Mouse (Mus musculus): ENCODE results near the gene Ptpa. TPM values are rescaled to one million over a fixed set of nuclear protein-coding genes. Genes with fewer than 3 reads are reported as not detected.
"Not testable (repeated sequence)": the region's sequence is repeated elsewhere in the genome, so short reads cannot be mapped to it uniquely, and the experiment has no call there.

Ptpa gene
- total RNA-seq, 2 experiments from 2014 or later, result 122 to 132 TPM

DNA sequence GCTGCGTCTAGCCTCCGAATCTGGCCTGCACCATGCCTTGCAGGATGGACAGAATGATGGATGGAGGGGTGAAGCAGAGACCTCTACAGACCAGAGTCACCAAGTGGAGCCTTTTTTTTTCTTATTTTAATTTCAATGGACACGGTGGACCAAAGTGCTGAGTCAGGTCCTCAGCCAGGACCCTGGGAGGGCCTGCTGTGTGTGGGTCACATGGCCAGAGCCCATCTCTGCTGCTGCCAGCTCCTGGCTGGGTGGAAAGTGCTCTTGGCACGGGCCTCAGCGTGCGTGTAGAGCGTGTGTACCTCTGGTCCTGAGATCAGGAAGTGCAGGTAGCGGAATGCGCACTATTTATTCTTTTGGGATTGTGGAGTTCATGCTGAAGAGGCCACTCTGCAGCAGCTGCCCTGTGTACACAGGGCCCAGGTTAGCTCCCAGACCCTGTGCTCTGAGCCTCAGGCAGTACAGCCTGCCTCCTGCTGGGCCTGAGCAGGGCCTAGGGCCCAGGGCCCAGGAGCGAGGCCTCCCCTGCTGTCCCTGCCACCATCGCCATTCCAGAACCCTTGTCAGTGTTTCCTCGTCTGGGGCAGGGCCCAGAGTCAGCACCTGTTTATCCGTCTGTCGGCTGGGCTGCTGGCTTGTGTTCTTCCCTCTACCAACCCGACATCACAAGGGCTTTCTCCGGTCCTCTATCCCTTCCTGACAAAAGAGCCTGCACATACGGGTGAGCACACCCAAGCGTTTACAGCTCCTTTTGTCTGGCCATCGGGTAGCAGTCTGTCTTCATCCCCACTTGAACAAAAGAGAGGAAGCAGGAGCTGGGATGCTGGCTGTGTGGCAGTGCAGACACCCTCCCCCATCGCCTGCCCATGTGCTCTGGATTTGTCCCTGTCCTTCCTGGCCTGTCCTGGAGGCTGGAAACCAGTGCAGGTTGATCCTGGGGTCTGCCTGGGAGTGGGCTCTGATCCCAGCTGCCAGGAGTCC, 16.4 kb upstream of the Ptpa start:
- no peak for DNase-seq (ENCODE audit: low spot score in 2 of 2)

DNA sequence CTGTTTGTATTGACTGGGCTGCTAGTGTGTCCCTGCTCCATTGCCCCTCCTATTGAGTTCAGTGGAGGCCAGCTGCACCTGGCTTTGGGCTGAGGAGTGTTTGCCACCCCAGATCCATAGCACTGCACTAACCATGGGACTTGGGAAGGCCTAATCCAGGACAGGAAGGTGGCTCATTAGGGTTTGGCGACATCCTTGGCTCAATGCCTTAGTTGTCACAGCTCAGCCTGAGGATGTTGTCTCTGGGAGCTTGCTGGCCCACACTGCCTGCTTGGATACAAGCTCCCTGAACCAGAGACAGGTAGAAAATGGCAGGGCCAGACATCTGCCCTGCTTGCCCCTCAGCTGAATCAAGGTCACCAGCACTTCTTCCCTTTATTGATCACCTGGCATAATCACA, 14.3 kb upstream of the Ptpa start:
- no peak for DNase-seq (ENCODE audit: low spot score in 2 of 2)

DNA sequence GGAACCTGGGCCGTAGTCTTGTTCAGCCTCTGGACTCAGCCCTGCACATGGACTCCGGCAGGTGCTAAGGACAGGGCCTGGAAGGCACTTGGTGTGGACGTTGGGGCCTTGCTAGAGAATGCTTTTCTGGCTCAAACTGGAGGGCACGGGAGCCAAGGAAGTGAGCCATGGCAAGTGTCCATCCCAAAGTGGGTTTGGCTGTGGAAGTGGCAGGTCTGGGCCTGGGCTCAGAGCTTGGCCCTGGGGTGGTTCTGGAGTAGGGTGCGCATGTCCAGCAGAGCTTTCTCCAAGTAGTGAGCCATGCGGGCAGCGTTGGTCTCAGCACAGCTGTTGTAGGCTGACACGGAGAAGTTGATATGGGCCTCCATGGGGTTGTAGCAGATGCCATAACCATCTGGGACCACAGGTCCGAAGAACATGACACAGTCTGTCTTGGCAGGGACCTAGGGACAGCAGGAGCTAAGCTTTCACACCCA, 13.4 kb upstream of the Ptpa start:
- DNase-seq (ENCODE audit: low spot score in 2 of 2), result no peak

DNA sequence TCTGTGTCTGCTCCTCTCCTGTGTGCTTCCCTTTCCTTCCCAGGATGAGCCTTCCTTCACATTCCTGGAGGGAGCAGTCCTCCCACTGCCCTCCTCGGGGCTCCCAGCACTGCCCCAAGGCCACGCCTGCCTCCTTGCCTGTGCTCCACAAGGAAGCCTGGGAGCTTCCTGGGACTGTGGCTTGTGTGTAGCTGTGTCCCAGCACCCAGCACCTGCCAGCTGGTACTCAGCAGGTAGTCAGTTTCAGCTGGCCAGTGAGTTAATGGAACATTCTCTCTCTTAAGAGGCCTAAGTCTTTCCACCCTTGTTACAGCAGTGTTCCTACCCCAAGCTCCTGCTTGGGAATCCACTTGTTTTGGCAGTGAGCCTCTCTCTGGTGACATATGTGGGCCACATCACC, 13.0 kb upstream of the Ptpa start:
- DNase-seq (ENCODE audit: low spot score in 2 of 2), result no peak

DNA sequence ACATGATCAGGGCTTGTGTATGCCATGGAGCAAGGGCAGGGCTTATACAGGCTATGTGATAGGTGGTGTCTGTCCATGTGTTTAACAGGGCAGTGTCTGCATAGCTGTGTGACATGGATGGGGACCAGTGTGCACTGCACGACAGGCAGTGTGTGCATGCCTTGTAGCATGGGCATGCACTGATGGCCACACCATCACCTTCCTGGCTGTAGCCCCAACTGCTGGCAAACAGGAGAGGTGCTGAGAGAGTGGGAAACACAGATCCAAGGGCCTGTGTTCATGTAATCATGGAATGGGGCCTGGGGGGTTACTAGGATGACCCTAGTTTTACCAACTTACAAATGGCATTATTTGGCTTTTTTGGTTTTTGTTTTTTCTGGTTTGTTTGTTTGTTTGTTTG, 12.0 kb upstream of the Ptpa start:
- no peak for DNase-seq (ENCODE audit: low spot score in 2 of 2)

DNA sequence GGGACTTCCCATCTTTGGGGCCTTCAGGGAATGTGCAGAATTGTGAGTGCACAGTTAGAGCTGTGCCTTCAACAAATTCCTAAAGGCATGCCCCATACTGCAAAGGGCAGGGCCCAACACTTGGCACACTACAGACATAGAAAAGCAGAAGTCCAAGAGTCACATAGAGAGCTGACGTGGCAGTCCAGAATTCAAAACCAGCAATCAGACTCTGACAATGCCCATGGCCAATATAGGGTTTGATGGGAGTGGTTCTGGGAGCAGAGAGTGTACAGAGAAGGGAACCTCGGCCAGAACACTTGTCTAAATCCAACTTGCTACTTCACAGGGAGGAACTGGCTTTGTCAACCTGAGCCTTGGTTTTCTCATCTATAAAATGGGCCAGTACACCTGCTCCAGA, 8.6 kb upstream of the Ptpa start:
- no peak for DNase-seq (ENCODE audit: low spot score in 2 of 2)

DNA sequence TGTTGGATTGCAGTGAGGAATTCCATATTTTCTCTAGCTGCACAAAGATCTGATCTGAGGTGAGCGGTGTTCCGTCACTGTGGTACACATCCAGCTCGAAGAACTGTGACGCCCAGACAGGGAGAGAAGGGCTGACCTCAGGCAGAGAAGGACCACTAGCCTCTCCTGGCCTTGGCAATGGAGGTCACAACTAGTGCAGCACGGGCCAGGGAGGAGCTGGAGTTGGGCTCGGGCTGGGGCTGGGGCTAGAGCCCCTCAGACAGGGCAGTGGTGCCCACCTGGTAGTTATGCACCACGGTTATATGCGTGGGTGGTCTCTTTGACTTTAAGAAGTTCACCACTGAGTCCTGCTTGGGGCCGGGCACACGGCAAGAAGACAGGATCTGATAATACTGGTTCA, 8.1 kb upstream of the Ptpa start:
- DNase-seq (ENCODE audit: low spot score in 2 of 2), result no peak

DNA sequence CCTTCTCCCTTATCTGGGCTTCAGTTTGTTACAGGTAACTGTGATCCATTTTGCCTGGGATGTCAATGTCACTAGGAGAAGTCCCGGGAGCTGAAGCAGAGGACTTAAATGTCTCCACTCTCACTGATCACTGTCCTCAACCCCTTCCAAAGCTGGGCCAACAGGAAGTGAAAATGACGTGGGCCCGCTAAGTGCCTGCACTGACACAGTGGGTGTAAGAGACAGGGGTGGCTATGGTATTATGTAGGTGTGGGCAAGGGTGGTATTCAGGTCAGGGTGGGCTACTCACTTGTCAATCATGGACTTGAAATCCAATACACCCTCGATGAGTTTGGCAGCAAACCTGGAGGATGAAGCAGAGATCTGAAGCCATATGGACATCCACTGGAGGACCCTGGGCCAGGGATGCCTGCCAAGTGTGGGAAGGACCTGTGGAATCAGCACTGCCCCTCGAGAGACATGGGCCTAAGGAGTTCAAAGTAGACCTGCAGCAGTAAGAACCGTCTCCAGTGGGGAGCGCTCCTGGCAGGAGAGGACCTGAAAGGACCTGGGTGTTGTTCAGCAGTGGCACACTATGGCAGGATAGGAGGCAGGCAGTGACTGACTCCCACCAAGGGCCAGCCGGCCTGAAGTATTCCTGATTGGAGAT, 7.3 kb upstream of the Ptpa start:
- DNase-seq (ENCODE audit: low spot score in 2 of 2), result no peak

DNA sequence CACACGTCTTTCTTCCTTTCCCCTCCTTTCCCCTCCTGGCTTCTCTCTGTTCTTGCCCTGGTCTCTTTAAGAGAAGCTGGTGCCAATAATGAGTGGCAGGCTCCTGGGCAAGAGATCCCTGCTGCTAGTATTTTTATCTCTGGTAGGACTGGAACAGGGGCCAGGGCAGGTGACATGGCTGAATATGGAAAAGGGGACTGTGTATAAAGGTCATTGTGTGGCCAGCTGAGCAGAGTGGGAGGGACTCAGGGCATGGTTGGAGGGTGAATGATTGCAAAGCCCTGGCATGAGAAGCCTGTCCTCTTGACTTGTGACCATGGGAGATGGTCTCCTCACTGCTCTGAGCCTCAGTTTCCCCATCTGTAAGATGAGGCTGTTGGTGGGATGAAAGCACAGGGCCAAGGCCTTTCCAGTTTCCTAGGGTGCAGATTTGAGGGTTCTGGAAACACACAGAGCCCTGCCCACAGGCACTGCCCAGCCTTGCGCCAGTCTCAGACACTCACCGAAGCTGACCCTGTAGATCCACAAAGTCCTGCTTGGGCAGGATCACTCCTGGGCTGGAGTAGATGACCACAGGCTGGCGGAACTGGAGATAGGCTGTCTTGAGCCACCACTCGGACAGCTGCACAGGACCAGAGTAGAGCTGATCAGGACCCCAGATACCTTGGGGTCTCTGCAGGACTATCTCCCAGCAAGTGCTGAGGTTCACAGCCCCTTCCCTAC, 6.2 kb upstream of the Ptpa start:
- no peak for DNase-seq (ENCODE audit: low spot score in 2 of 2)

DNA sequence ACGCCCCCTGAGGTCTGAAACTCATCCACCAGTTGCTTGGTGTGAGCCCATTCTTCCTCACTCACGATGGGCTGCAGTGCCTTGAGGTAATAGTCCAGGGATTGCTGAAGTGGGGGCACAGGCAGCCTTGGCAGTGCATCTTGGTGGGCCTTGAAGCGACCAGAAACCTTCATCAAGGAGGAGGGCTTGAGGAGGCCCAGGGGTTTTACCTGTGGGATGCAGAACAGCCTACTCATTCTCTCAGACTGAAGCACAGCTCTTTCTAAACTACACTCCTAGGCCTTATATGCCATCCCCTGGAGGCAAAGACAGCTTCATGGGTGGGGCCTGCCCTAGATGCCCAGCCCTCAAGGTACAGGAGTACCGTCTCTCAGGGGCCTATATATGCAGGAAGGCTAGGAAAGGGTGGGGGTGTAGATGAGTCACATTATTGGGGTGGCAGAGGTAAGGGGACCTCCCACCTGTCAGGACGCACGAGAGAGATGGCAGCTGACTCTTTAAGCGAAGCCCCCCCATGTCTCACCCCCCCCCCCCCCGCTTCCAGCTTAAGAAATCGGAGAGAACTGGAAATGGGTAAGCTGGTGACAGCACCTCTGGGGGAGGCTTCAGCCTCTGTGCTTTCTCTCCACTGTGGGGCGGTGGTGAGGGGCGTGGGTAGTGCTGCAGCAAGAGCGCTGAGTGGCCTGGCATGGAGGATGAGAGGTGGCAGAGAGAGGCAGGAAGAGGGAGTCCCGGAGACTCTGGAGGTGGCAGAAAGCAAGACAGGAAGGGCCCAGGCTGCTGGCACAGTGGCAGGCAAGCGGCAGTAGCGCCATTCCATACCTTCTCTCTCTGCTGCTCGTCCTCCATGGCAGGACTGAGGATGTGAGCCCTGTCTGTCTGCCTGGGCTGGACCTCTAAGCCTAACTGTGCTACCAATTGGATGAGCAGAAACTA, 2.5 kb upstream of the Ptpa start:
- DNase-seq (ENCODE audit: low spot score in 2 of 2), result no peak

DNA sequence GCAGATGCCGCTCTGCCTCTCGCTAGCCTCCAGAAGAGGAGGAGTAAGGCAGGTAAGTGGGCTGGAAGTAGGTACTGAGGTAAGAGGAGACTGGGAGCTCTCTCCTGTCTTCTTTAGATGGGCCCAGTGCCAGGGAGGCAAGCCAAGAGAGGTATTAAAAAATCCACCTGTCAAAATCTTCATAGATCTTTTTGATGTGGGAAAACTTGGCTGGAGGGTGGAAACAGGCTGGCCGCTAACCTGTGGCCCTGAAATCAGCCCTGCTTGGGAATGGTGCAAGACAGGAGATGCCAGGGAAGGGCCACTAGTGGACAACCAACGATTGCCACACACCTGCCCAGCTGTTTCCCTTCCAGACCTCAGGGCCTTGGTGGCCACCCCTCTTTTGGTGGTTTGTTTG, 1.7 kb upstream of the Ptpa start:
- DNase-seq (ENCODE audit: low spot score in 2 of 2), result no peak

DNA sequence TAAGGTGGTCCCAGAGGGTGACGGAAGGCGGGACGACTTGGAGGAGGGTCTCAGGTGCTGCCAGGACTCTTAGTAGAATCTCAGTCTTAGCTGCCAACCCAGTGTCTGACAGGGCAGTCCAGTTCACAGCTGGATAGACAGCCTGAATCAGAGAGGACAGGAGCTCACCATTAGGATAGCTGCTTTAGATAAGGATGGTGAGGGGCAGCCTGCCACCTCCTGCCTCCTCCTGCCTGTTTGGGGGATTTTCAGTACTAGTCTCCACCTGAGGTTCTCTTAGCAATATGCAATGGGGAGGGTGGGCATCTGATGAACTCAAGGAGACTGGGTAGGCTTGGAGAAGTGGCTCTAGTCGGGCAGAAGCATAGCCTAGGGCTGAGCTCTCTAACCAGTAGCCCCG, 1.2 kb upstream of the Ptpa start:
- DNase-seq (ENCODE audit: low spot score in 2 of 2), result no peak

DNA sequence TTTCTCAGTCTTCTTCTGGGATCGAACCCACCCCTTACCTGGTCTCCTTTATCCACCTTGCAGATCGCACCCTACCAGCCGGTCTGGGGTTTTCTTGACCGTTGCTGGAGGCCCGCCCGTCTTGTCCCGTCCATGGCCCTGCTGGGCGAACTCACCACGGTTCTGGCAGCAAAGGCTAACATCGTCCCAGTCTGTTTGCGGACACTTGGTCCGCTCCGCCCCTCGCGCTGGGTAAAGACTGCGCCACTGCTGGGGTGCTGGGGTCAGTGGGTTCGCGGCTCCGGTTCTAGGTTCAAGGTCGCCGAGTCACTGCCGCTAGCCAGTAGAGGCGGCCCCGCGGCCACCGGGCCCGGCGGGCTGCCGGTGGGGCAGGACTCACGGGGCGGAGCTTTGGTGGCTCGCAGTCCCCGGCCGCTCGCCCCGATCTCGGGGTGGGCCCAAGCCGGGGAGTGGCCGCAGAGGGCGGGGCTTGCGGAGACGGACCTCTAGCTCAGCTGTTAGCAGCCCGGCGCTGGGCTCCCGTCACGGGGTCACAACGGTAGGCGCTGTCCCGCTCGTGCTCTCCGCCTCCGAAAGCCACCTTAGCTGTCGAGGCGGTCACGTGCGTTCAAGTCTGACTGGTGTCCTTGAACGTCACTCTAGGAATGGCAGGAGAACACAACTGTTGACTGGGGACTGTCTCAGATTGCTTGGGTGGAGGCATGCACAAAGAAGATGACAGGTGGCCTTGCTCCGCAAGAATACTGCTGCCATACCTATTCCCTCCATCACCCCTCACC, 493 bp upstream of the Ptpa start, which contains the start of gene Crat:
Crat (minus strand) TSS at position 657 of the 779 bp plus-strand sequence.
- peak; percentile 87 to 95 for DNase-seq (ENCODE audit: low spot score in 2 of 2)

DNA sequence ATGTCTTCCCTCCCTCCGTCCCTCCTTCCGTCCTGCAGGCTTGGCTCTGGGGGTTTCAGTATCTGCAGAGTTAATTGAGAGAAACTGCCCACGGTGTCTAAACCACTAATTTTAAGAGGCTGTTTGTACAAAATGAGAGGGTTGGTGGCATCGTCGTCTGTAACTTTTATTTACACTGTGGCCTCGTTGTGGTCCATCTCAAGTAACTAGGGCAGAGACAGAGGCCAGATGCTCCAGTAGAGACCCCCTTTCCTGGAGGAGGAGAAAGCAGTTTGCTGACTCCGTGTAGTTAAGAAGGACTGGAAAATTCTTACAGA, 768 bp downstream of the Ptpa start:
- no peak for DNase-seq (ENCODE audit: low spot score in 2 of 2)

DNA sequence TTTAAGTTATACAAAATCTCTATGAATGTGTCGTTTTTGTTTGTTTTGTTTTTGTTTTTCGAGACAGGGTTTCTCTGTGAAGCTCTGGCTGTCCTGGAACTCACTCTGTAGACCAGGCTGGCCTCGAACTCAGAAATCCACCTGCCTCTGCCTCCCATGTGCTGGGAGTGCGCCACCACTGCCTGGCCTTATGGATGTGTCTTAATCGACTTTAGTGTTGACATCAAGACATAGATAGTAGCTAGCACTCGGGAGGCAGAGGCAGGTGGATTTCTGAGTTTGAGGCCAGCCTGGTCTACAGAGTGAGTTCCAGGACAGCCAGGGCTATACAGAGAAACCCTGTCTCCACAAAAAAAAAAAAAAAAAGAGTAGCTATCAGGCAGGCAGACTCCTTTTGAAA, 1.3 kb downstream of the Ptpa start:
- DNase-seq (ENCODE audit: low spot score in 2 of 2), result not testable (repeated sequence)

DNA sequence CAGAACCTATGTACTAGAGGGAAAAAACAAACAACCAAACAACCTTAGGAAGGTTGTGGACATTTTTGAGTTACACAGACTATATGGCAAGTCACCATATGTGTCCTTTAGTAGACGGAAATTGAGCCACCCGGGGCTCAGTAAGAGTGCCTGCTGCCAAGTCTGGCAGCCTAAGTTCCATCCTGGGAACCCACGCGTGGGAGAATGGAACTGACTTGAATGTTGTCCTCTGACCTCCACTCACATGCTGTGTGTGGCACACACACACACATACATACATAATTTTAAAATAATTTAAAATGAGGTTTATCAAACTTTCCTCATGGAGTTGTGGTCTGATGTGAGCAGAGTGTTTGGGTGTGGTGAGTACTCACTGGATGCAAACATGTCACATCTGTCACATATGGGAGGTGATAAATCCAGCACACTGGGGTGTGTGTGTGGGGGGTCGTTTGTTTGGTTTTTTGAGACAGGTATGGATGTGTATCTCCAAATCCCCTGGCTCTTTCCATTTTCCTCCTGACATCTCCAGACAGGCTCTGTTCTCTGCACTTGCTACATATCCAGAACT, 1.8 kb downstream of the Ptpa start:
- DNase-seq (ENCODE audit: low spot score in 2 of 2), result no peak

DNA sequence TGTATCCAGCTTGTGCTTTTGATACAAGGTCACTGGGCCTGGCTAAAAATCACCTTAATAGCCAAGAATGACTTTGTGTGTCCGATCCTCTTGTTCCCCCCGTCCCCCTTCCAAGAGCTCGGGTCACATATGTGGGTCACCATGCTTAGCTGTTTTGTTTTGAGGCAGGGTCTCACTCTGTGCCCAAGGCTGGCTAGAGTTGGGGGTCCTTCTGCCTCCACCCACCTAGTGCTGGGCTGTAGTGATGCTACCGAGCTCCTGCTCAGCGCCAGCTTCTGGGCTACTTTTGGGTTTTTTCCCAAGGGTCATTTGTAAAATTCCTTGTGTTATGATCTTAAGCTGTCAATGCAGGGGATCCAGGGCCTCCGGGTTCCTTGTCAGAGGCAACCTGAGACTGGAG, 2.4 kb downstream of the Ptpa start:
- DNase-seq (ENCODE audit: low spot score in 2 of 2), result no peak

DNA sequence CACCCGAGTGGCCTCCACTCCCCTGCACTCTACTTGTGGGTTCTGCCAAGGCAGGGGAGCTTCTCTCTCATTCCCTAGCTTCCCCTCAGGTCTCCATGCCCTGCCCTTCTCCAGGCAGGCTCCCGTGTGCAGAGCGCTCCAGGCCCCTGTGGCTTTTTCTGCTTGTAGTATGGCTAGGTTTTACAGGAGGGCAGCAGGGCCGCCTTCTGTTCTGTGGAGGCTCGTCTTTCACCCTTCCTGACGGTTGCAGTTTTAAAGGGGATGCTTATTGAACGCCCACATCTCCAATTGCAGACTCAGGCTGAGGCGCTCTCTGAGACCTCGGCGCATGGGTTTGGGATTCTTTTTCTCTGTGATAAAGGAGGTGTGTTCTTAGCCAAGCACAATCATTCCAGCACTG, 3.3 kb downstream of the Ptpa start:
- DNase-seq (ENCODE audit: low spot score in 2 of 2), result no peak

DNA sequence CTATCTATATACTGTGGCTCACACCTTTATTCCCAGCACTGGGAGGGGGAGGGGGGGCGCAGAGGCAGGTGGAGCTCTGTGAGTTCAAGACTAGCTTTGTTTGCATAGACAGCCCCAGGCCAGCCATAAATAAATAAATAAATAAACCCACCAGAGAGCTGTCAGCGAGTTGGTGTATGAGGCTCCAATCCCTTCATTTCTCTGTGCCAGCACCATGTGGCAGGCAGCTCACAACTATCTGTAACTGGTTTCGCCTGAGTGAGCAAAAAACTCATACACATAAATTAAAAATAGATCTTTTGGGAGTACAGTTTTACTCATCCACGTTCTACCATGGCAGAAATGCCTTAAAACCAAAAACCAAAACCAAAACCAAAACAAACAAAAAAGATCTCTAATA, 5.6 kb downstream of the Ptpa start:
- no peak for DNase-seq (ENCODE audit: low spot score in 2 of 2)

DNA sequence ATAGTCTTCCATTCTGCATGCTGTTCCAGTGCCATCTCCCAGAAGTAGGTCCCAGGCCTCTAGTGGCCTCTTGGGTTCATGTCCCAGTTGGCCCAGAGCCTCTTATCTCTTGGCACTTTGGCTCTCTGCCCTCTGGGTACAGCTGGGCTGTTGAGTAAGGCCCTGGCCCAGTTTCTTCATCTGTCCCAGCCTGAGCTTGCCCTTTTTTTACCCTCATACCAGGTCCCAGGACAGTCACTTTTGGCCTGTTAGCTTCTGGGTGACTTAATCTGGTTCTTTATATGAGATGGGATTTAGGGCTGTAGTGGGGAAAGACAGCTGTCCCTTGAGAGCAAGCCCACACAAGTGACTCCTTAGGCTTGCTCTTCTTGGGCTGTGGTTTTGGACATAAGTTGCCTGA, 13.3 kb downstream of the Ptpa start:
- no peak for DNase-seq (ENCODE audit: low spot score in 2 of 2)

Data from gastrocnemius, postnatal 4 days (tissue).